Mouse (Mus musculus): Measurements from ENCODE around the gene Mucl3.

- TF ChIP-seq CTCF (IDR thresholded peaks at IDR 0.05; ENCODE audit: borderline replicate concordance, insufficient read depth, low read length) = no peak
- TF ChIP-seq POLR2A (IDR thresholded peaks at IDR 0.05; ENCODE audit: low read depth, low read length) = no peak
Observed at GRCm38 (mm10) chr17:35666851-35667256, 23.4 kb upstream of the Mucl3 start.
